Mouse (Mus musculus) skeletal muscle tissue, postnatal 0 days (tissue): ENCODE data around the gene Vmn1r170. TPM values are rescaled to one million over a fixed set of nuclear protein-coding genes. Genes with fewer than 3 reads are reported as not detected.

Experiments used
- polyA plus RNA-seq: library from polyadenylated mRNA; unstranded; fragments of >200 nt; fragmentation: Nextera tagmentation; extraction: Ambion mirVana; gene quantifications from 2 replicates; pipeline ENCODE4 v1.2.1, GENCODE M21; 2015

Gene Vmn1r170
- polyA plus RNA-seq: not detected in 2 replicates

DNA sequence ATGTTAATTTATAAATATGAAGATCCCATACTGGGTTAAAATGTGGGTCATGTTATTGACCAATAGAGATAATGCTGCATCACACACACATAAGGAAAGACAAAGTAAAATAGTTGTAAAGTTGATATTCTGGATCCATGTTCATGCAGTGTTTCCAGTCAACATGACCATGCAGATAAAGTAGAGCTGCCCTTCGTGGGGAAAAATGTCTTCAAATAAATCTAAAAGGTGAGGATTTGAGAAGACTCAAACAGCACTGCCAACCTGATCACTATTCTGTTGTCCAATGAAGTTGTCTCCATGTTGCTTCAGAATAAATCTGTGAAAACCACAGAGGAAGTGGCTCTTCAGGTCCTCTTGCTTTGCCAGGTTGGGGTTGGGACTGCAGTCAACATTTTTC lies at the start of gene Vmn1r170:
TSS of gene Vmn1r170 (plus strand) at position 301 of the 400 bp plus-strand sequence.

DNA sequence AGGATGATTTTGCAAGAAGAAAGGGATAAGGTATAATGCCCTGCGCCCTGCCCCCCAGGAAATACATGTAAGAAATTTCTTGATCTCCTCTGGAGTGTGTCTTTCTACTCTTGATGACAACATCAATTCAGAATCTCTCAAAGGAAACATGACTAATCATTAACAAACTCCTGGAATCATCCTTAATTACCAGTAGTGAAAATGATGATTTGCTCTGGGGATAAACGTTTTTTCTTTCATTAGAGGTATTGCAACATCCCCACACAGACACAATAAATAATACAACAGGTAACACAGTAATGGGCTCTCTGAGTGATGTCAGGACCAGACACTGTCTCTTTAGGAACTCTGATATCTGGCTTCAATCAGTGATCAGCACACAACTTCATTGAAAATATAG lies 30.7 kb upstream of the Vmn1r170 start, which contains the start of gene Vmn1r169:
TSS of gene Vmn1r169 (plus strand) at position 301 of the 400 bp plus-strand sequence.

DNA sequence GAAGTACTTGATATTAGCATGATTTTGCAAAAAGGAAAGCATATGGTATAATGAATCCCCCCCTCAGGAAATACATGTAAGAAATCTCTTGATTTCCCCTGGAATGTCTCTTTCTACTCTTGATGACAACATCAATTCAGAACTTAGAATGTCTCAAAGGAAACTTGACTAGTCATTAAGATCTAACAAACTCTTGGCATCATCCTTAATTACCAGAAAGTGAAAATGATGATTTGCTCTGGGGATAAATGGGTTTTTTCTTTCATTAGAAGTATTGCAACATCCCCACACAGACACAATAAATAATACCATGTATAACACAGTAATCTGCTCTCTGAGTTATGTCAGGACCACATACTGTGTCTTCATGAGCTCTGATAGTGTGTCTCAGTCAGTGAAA lies 24.4 kb downstream of the Vmn1r170 start, which contains the start of gene Vmn1r171:
TSS of gene Vmn1r171 (plus strand) at position 301 of the 400 bp plus-strand sequence.

Other genes starting within 250 kb of the Vmn1r170 start
- gene Nlrp5, start 220.3 kb upstream of the Vmn1r170 start, polyA plus RNA-seq: not detected in 2 replicates
- gene Vmn1r167, start 99.0 kb upstream of the Vmn1r170 start, polyA plus RNA-seq: not detected in 2 replicates
- not detected in 2 replicates for gene Vmn1r168, start 66.4 kb upstream of the Vmn1r170 start, polyA plus RNA-seq
- gene Vmn1r169, start 30.6 kb upstream of the Vmn1r170 start, polyA plus RNA-seq: not detected in 2 replicates
- not detected in 2 replicates for gene Vmn1r171, start 24.5 kb downstream of the Vmn1r170 start, polyA plus RNA-seq
- not detected in 2 replicates for gene Vmn1r172, start 52.1 kb downstream of the Vmn1r170 start, polyA plus RNA-seq
- not detected in 2 replicates for gene Vmn1r173, start 94.5 kb downstream of the Vmn1r170 start, polyA plus RNA-seq
- not detected in 2 replicates for gene Vmn1r174, start 146.1 kb downstream of the Vmn1r170 start, polyA plus RNA-seq
- not detected in 2 replicates for gene Vmn1r175, start 204.5 kb downstream of the Vmn1r170 start, polyA plus RNA-seq
- not detected in 2 replicates for gene Vmn1r176, start 231.2 kb downstream of the Vmn1r170 start, polyA plus RNA-seq